In genomic region chr15:31404346-31404745, GRCm38 (mm10) we compare ENCODE assay signal across 19 mouse cellular contexts. TPM values are rescaled to one million over a fixed set of nuclear protein-coding genes. Genes with fewer than 3 reads are reported as not detected.
DNase-seq lines count a peak whose midpoint lies in the region; TF ChIP-seq lines count a peak whose summit lies in the region.
"Had no signal": no experiment of that assay in that cellular context is flagged by ENCODE, and none has a peak within 500 bp of the region (broad histone marks: within the 10 kb centered on the region; RNA-seq: fewer than 3 reads in every experiment).

No protein-coding gene starts in this region.

- H3K4me3 ChIP-seq in gastrocnemius, adult 2 months: no peak overlapping the region
- H3K4me3 ChIP-seq in thymus, adult 2 months (ENCODE audit: control insufficient read depth, insufficient read depth, low read length): no peak overlapping the region
- H3K4me3 ChIP-seq: embryonic facial prominence, embryonic 10.5 days; embryonic facial prominence, embryonic 12.5 days; forebrain, embryonic 12.5 days had no signal

- no peaks in the 10 kb centered on the region for H3K27me3 ChIP-seq in thymus, adult 2 months (ENCODE audit: control insufficient read depth, insufficient read depth, low read length)
- H3K27me3 ChIP-seq: embryonic facial prominence, embryonic 12.5 days; forebrain, embryonic 12.5 days; Patski had no signal

- TF ChIP-seq POLR2A in thymus, adult 2 months (IDR thresholded peaks at IDR 0.05; ENCODE audit: control insufficient read depth, extremely low read depth, insufficient read depth, low read length, poor library complexity): no peak

- TF ChIP-seq CTCF in gastrocnemius, adult 2 months (IDR thresholded peaks at IDR 0.05): no peak
- no peak for TF ChIP-seq CTCF in thymus, adult 2 months (IDR thresholded peaks at IDR 0.05; ENCODE audit: borderline replicate concordance, control insufficient read depth, extremely low read depth, insufficient read depth, low read length, poor library complexity)

- no peaks in the 10 kb centered on the region for H3K36me3 ChIP-seq in thymus, adult 2 months (ENCODE audit: control insufficient read depth, insufficient read depth, low read length)
- H3K36me3 ChIP-seq: embryonic facial prominence, embryonic 10.5 days; embryonic facial prominence, embryonic 12.5 days; forebrain, embryonic 12.5 days; G1E had no signal

- DNase-seq in gastrocnemius, adult 2 months: peak; percentile 5
- no peak for DNase-seq in gastrocnemius, postnatal 36 days
- DNase-seq in R1 (ENCODE audit: low read depth, low spot score): peak; percentile 67
- no peak for DNase-seq in heart, postnatal 36 days
- no peak for DNase-seq in thymus, adult 2 months
- DNase-seq: adrenal gland, adult 8-10 months; adrenal gland, postnatal 14 days; adrenal gland, postnatal 36 days; cerebellum, adult 11-12 months; cerebellum, adult 2 months; cerebellum, adult 9-10 months; cerebellum, postnatal 10 days; cerebellum, postnatal 25 days; forebrain, postnatal 0 days had no signal

- WGBS in thymus, adult 2 months: 93% methylated on average over 8 of the region's 8 CpGs

- intact Hi-C loops in gastrocnemius, adult 2 months (cut with DNase I): no loop called here
- intact Hi-C loops in gastrocnemius, postnatal 36 days (cut with DNase I): no loop called here
- intact Hi-C loops in heart, postnatal 36 days (cut with DNase I): no loop called here

- H3K4me1 ChIP-seq in thymus, adult 2 months (replicated peaks; ENCODE audit: control insufficient read depth, insufficient read depth, low read length): no peaks in the 10 kb centered on the region
- H3K4me1 ChIP-seq: embryonic facial prominence, embryonic 10.5 days; embryonic facial prominence, embryonic 12.5 days had no signal

- no peak overlapping the region for H3K27ac ChIP-seq in gastrocnemius, adult 2 months
- H3K27ac ChIP-seq in thymus, adult 2 months (ENCODE audit: control insufficient read depth, insufficient read depth, low read length): no peak overlapping the region; the same call in 1 of the 2 replicates
- H3K27ac ChIP-seq: embryonic facial prominence, embryonic 10.5 days; embryonic facial prominence, embryonic 12.5 days; forebrain, embryonic 12.5 days had no signal

RNA-seq across cellular contexts. Expression of gene Ankrd33b, which starts 36.8 kb away (rescaled TPM):
- total RNA-seq in gastrocnemius, adult 2 months (2021): 10 to 100 TPM; 11.9 to 31.5 TPM
- 10 to 100 TPM in 1 of 2 experiments, 1 to 10 TPM in 1; 9.9 to 14.5 TPM for total RNA-seq in gastrocnemius, postnatal 36 days (2021)
- total RNA-seq in heart, postnatal 36 days (2021): 10 to 100 TPM; 22.9 to 32.0 TPM
- 6.9 and 7.6 TPM in 2 replicates for polyA plus RNA-seq in thymus, adult 2 months (2012; rRNA removed)
- polyA plus RNA-seq: G1E had no signal

RNA-seq across cellular contexts. Expression of gene Ropn1l, which starts 49.2 kb away (rescaled TPM):
- not detected for total RNA-seq in gastrocnemius, adult 2 months (2021)
- total RNA-seq in gastrocnemius, postnatal 36 days (2021): under 1 TPM in 1 of 2 experiments, not detected in 1; 0.27 TPM
- total RNA-seq in heart, postnatal 36 days (2021): not detected
- polyA plus RNA-seq in thymus, adult 2 months (2012; rRNA removed): 0.92 and 1.1 TPM in 2 replicates

Comparison
In these comparisons a context has a peak if more than half of its experiments do, and no peak if none do; other contexts are left out.
1. DNase-seq: peak in gastrocnemius, adult 2 months (single experiment) and R1 (single experiment); none in gastrocnemius, postnatal 36 days (0 of 2), heart, postnatal 36 days (0 of 2) and thymus, adult 2 months (single experiment).